Mouse (Mus musculus) midbrain, embryonic 11.5 days (tissue): ENCODE results near the gene Prr19. TPM values are rescaled to one million over a fixed set of nuclear protein-coding genes. Genes with fewer than 3 reads are reported as not detected.
A peak's percentile ranks its signal among the peaks of the same experiment; 100 is the strongest.

Experiments
- ATAC-seq: fragments of 200-750 bp; cut with Nextera tagmentation; 2 replicates; pipeline ENCODE4 v1.8.0; 2017; ENCODE audit warnings: moderate TSS enrichment, moderate library complexity; ENCODE audit not compliant: low FRiP score
- DNase-seq: peaks from one replicate; pipeline ENCODE4 v3.0.0; 2015; ENCODE audit warnings: low spot score; ENCODE audit errors: missing footprints
- H3K27ac ChIP-seq: fragments of 300-500 bp; sonication (generic); 2 replicates; pipeline ENCODE4 v1.5.1; 2014; ENCODE audit warnings: low read depth, low read length
- H3K27me3 ChIP-seq: fragments of 300-500 bp; sonication (generic); 2 replicates; pipeline ENCODE4 v1.6.1; 2014; ENCODE audit warnings: mild to moderate bottlenecking, low read length, moderate library complexity, mixed read lengths; ENCODE audit not compliant: control insufficient read depth, insufficient read depth
- H3K36me3 ChIP-seq: fragments of 300-500 bp; sonication (generic); 2 replicates; pipeline ENCODE4 v1.6.1; 2014; ENCODE audit warnings: mild to moderate bottlenecking, low read length, moderate library complexity, mixed read lengths; ENCODE audit not compliant: control insufficient read depth, insufficient read depth
- H3K4me1 ChIP-seq: fragments of 300-500 bp; sonication (generic); 2 replicates; pipeline ENCODE4 v1.6.1; 2014; ENCODE audit warnings: low read length; ENCODE audit not compliant: control insufficient read depth, insufficient read depth
- H3K4me2 ChIP-seq: fragments of 300-500 bp; sonication (generic); 2 replicates; pipeline ENCODE4 v1.6.1; 2014; ENCODE audit warnings: mild to moderate bottlenecking, moderate library complexity
- H3K4me3 ChIP-seq: fragments of 300-500 bp; sonication (generic); 2 replicates; pipeline ENCODE4 v1.5.1; 2014; ENCODE audit warnings: low read depth, low read length
- H3K9ac ChIP-seq: fragments of 300-500 bp; sonication (generic); 2 replicates; pipeline ENCODE4 v1.6.1; 2014; ENCODE audit warnings: low read length
- H3K9me3 ChIP-seq: fragments of 300-500 bp; sonication (generic); 2 replicates; pipeline ENCODE4 v1.6.1; 2016; ENCODE audit warnings: low read length; ENCODE audit not compliant: control insufficient read depth
- WGBS: fragments of 180-500 bp; shearing (Covaris S2); extraction: QIAGEN DNeasy Blood & Tissue Kit; methylation state at CpG from one replicate; pipeline ENCODE4 v1.1.7; 2014; 5-methylcytosine and 5-hydroxymethylcytosine counted together
- polyA plus RNA-seq: library from polyadenylated mRNA; unstranded; fragments of >200 nt; fragmentation: Nextera tagmentation; extraction: Ambion mirVana; gene quantifications from 2 replicates; pipeline ENCODE4 v1.2.1, GENCODE M21; 2014

Gene Prr19
- polyA plus RNA-seq, 1 experiment from 2014 or later = 1.2 TPM

GRCm38 (mm10) chr7:25268588-25268987, 32.6 kb upstream of the Prr19 start:
- ATAC-seq = no peak
- Histone ChIP-seq H3K4me2 (peak overlapping the region; percentile 79), H3K27me3 (no peaks in the 10 kb centered on the region), H3K27ac (peak overlapping the region; percentile 20; the same call in 1 of the 2 replicates), H3K36me3 (peaks cover 4% of the 10 kb centered on the region; the same call in 1 of the 2 replicates), H3K4me3 (peak overlapping the region; percentile 55), H3K9me3 (no peaks in the 10 kb centered on the region), H3K4me1 (peaks cover 17% of the 10 kb centered on the region), H3K9ac (peak overlapping the region; percentile 62)
- no peak for DNase-seq
- 9% methylated on average over 7 of the region's 7 CpGs for WGBS

- Histone ChIP-seq H3K36me3 (peaks cover 4% of the 10 kb centered on the region; the same call in 1 of the 2 replicates), H3K4me2 (peak overlapping the region; percentile 79), H3K4me3 (peak overlapping the region; percentile 55), H3K4me1 (peaks cover 16% of the 10 kb centered on the region), H3K9me3 (no peaks in the 10 kb centered on the region), H3K9ac (peak overlapping the region; percentile 62), H3K27ac (no peak overlapping the region; the same call in 1 of the 2 replicates), H3K27me3 (no peaks in the 10 kb centered on the region)
- WGBS = 51% methylated on average over 4 of the region's 4 CpGs
- DNase-seq = no peak
- no peak for ATAC-seq
Observed at GRCm38 (mm10) chr7:25269029-25269428, 32.2 kb upstream of the Prr19 start.

- Histone ChIP-seq H3K27me3 (no peaks in the 10 kb centered on the region), H3K27ac (no peak overlapping the region), H3K9ac (peak overlapping the region; percentile 36; the same call in 1 of the 2 replicates), H3K36me3 (peaks cover 4% of the 10 kb centered on the region; the same call in 1 of the 2 replicates), H3K4me2 (peak overlapping the region; percentile 79; the same call in 1 of the 2 replicates), H3K9me3 (no peaks in the 10 kb centered on the region), H3K4me1 (peaks cover 16% of the 10 kb centered on the region), H3K4me3 (no peak overlapping the region)
- DNase-seq = no peak
- 83% methylated on average over 8 of the region's 8 CpGs for WGBS
- ATAC-seq = no peak
Observed at GRCm38 (mm10) chr7:25269545-25270271, 31.5 kb upstream of the Prr19 start.

GRCm38 (mm10) chr7:25270652-25271633, 30.3 kb upstream of the Prr19 start:
- Histone ChIP-seq H3K9ac (no peak overlapping the region), H3K27ac (no peak overlapping the region), H3K36me3 (peaks cover 4% of the 10 kb centered on the region; the same call in 1 of the 2 replicates), H3K27me3 (no peaks in the 10 kb centered on the region), H3K4me2 (no peak overlapping the region), H3K9me3 (no peaks in the 10 kb centered on the region), H3K4me1 (peaks cover 16% of the 10 kb centered on the region), H3K4me3 (no peak overlapping the region)
- peak; percentile 64 for DNase-seq
- ATAC-seq = no peak
- 88% methylated on average over 35 of the region's 35 CpGs for WGBS

GRCm38 (mm10) chr7:25271651-25272444, 29.4 kb upstream of the Prr19 start:
- Histone ChIP-seq H3K9me3 (no peaks in the 10 kb centered on the region), H3K4me3 (no peak overlapping the region), H3K36me3 (peaks cover 4% of the 10 kb centered on the region; the same call in 1 of the 2 replicates), H3K27me3 (no peaks in the 10 kb centered on the region), H3K4me2 (no peak overlapping the region), H3K27ac (no peak overlapping the region), H3K4me1 (peaks cover 13% of the 10 kb centered on the region), H3K9ac (no peak overlapping the region)
- DNase-seq (peak; percentile 60), ATAC-seq (no peak)
- WGBS = 87% methylated on average over 30 of the region's 30 CpGs

- WGBS = 87% methylated on average over 38 of the region's 38 CpGs
- Histone ChIP-seq H3K4me3 (no peak overlapping the region), H3K4me2 (no peak overlapping the region), H3K9ac (no peak overlapping the region), H3K27me3 (no peaks in the 10 kb centered on the region), H3K4me1 (peaks cover 14% of the 10 kb centered on the region), H3K36me3 (peaks cover 4% of the 10 kb centered on the region; the same call in 1 of the 2 replicates), H3K9me3 (no peaks in the 10 kb centered on the region), H3K27ac (no peak overlapping the region)
- DNase-seq (no peak), ATAC-seq (no peak)
Observed at GRCm38 (mm10) chr7:25272445-25273258, 28.6 kb upstream of the Prr19 start.

GRCm38 (mm10) chr7:25273259-25274241, 27.7 kb upstream of the Prr19 start:
- Histone ChIP-seq H3K9ac (no peak overlapping the region), H3K4me3 (no peak overlapping the region), H3K36me3 (peaks cover 4% of the 10 kb centered on the region; the same call in 1 of the 2 replicates), H3K4me1 (peaks cover 18% of the 10 kb centered on the region), H3K4me2 (no peak overlapping the region), H3K9me3 (no peaks in the 10 kb centered on the region), H3K27ac (no peak overlapping the region), H3K27me3 (no peaks in the 10 kb centered on the region)
- ATAC-seq (no peak), DNase-seq (peak; percentile 73)
- 92% methylated on average over 22 of the region's 22 CpGs for WGBS
